Mouse (Mus musculus) hindbrain, postnatal 0 days (tissue): ENCODE data around the gene Ttc13. TPM values are rescaled to one million over a fixed set of nuclear protein-coding genes. Genes with fewer than 3 reads are reported as not detected.

ENCODE experiments used
- ATAC-seq: fragments of 200-750 bp; cut with Nextera tagmentation; 2 replicates; pipeline ENCODE4 v1.8.0; 2017; ENCODE audit warnings: mild to moderate bottlenecking, moderate TSS enrichment, moderate library complexity
- DNase-seq: peaks from one replicate; pipeline ENCODE4 v3.0.0-alpha.2; 2015; ENCODE audit warnings: low spot score
- H3K27ac ChIP-seq: fragments of 300-500 bp; sonication (generic); 2 replicates; pipeline ENCODE4 v1.5.1; 2014; ENCODE audit warnings: mild to moderate bottlenecking
- H3K27me3 ChIP-seq: fragments of 300-500 bp; sonication (generic); 2 replicates; pipeline ENCODE4 v1.6.1; 2014; ENCODE audit warnings: low read length, mixed read lengths; ENCODE audit not compliant: insufficient read depth
- H3K36me3 ChIP-seq: fragments of 300-500 bp; sonication (generic); 2 replicates; pipeline ENCODE4 v1.6.1; 2014; ENCODE audit warnings: low read length, mixed read lengths; ENCODE audit not compliant: insufficient read depth
- H3K4me1 ChIP-seq: fragments of 300-500 bp; sonication (generic); 2 replicates; pipeline ENCODE4 v1.6.1; 2014; ENCODE audit warnings: antibody characterized with exemption, low read length, mixed read lengths; ENCODE audit not compliant: insufficient read depth
- H3K4me2 ChIP-seq: fragments of 300-500 bp; sonication (generic); 2 replicates; pipeline ENCODE4 v1.6.1; 2014; ENCODE audit warnings: low read depth, mild to moderate bottlenecking, low read length, moderate library complexity, mixed read lengths
- H3K4me3 ChIP-seq: fragments of 300-500 bp; sonication (generic); 2 replicates; pipeline ENCODE4 v1.5.1; 2014; ENCODE audit warnings: low read length
- H3K9ac ChIP-seq: fragments of 300-500 bp; sonication (generic); replicated peaks from 2 replicates; pipeline ENCODE4 v1.6.1; 2014; ENCODE audit warnings: mild to moderate bottlenecking, low read length, moderate library complexity, mixed read lengths
- H3K9me3 ChIP-seq: fragments of 300-500 bp; sonication (generic); 2 replicates; pipeline ENCODE4 v1.6.1; 2016; ENCODE audit warnings: low read length, mixed read lengths
- CTCF ChIP-seq: IDR thresholded peaks from 2 replicates; pipeline ENCODE4 v1.5.1; 2016; ENCODE audit warnings: antibody characterized with exemption, control low read depth, low read depth
- WGBS: fragments of 180-500 bp; shearing (Covaris S2); extraction: QIAGEN DNeasy Blood & Tissue Kit; methylation state at CpG from one replicate; pipeline ENCODE4 v1.1.7; 2014; 5-methylcytosine and 5-hydroxymethylcytosine counted together
- polyA plus RNA-seq: library from polyadenylated mRNA; unstranded; fragments of >200 nt; fragmentation: Nextera tagmentation; extraction: Ambion mirVana; gene quantifications from 2 replicates; pipeline ENCODE4 v1.2.1, GENCODE M21; 2015
- total RNA-seq: library from RNA; depleted of rRNA; stranded (reverse); fragments of >200 nt; gene quantifications from 2 replicates; pipeline ENCODE4 v1.2.3, GENCODE M21; 2014; rRNA removed

Gene Ttc13
- total RNA-seq (63.1 and 64.2 TPM in 2 replicates), polyA plus RNA-seq (57.5 and 58.6 TPM in 2 replicates)

GRCm38 (mm10) chr8:124721862-124722515 is at the start of gene Ttc13, which contains the start of gene Arv1:
Ttc13 (minus strand) TSS chr8:124721983.
Arv1 (plus strand) TSS chr8:124722139.
- H3K9ac ChIP-seq = peak within 1 kb of the TSS; percentile 86
- no peaks in the 10 kb centered on the region for H3K9me3 ChIP-seq
- TF ChIP-seq CTCF = peak; percentile 55
- ATAC-seq (peak; percentile 99), DNase-seq (peak; percentile 99)
- under 1% methylated on average over 56 of the region's 59 CpGs for WGBS
- H3K36me3 ChIP-seq = peaks cover 9% of the 10 kb centered on the region; the same call in 1 of the 2 replicates
- H3K4me3 ChIP-seq = peak within 1 kb of the TSS; percentile 82
- H3K27ac ChIP-seq = peak within 1 kb of the TSS; percentile 77
- peak within 1 kb of the TSS; percentile 92 for H3K4me2 ChIP-seq
- H3K27me3 ChIP-seq = no peaks in the 10 kb centered on the region
- peaks cover 16% of the 10 kb centered on the region for H3K4me1 ChIP-seq

- WGBS = 71% methylated on average over 7 of the region's 7 CpGs
- H3K9me3 ChIP-seq = no peaks in the 10 kb centered on the region
- no peak for ATAC-seq
Observed at GRCm38 (mm10) chr8:124763061-124763460, 41.3 kb upstream of the Ttc13 start.

GRCm38 (mm10) chr8:124758544-124758943 is 36.8 kb upstream of the Ttc13 start:
- no peaks in the 10 kb centered on the region for H3K9me3 ChIP-seq
- H3K36me3 ChIP-seq = no peaks in the 10 kb centered on the region
- no peak overlapping the region for H3K9ac ChIP-seq
- H3K27me3 ChIP-seq = no peaks in the 10 kb centered on the region
- 39% methylated on average over 3 of the region's 3 CpGs for WGBS
- H3K4me2 ChIP-seq = no peak overlapping the region
- no peak overlapping the region for H3K27ac ChIP-seq
- H3K4me1 ChIP-seq = no peaks in the 10 kb centered on the region
- TF ChIP-seq CTCF = peak; percentile 66
- no peak overlapping the region for H3K4me3 ChIP-seq
- DNase-seq = peak; percentile 55
- no peak for ATAC-seq

More at GRCm38 (mm10) chr8:124763061-124763460, 41.3 kb upstream of the Ttc13 start:
- Histone ChIP-seq H3K4me3 (no peak overlapping the region), H3K27me3 (no peaks in the 10 kb centered on the region), H3K4me2 (no peak overlapping the region), H3K9ac (no peak overlapping the region), H3K27ac (no peak overlapping the region), H3K36me3 (no peaks in the 10 kb centered on the region), H3K4me1 (no peaks in the 10 kb centered on the region)
- TF ChIP-seq CTCF = no peak
- DNase-seq = no peak

- Histone ChIP-seq H3K4me3 (no peak overlapping the region), H3K4me2 (no peak overlapping the region), H3K9me3 (no peaks in the 10 kb centered on the region), H3K4me1 (no peaks in the 10 kb centered on the region), H3K27me3 (0 out of 2 replicates have a peak, but pooled peaks cover 3% of the 10 kb centered on the region), H3K27ac (no peak overlapping the region), H3K36me3 (no peaks in the 10 kb centered on the region), H3K9ac (no peak overlapping the region)
- TF ChIP-seq CTCF = no peak
- no peak for ATAC-seq
- DNase-seq = no peak
- 58% methylated on average over 5 of the region's 5 CpGs for WGBS
Observed at GRCm38 (mm10) chr8:124756601-124757000, 34.8 kb upstream of the Ttc13 start.

- WGBS = 70% methylated on average over 2 of the region's 2 CpGs
- H3K27me3 ChIP-seq = 0 out of 2 replicates have a peak, but pooled peaks cover 6% of the 10 kb centered on the region
- no peaks in the 10 kb centered on the region for H3K9me3 ChIP-seq
- no peaks in the 10 kb centered on the region for H3K36me3 ChIP-seq
- H3K27ac ChIP-seq = no peak overlapping the region
- ATAC-seq (no peak), DNase-seq (no peak)
- peaks cover 4% of the 10 kb centered on the region; the same call in 1 of the 2 replicates for H3K4me1 ChIP-seq
- no peak for TF ChIP-seq CTCF
- H3K4me3 ChIP-seq = no peak overlapping the region
- H3K9ac ChIP-seq = no peak overlapping the region
- H3K4me2 ChIP-seq = no peak overlapping the region
Observed at GRCm38 (mm10) chr8:124756153-124756552, 34.4 kb upstream of the Ttc13 start.

GRCm38 (mm10) chr8:124755481-124755880 is 33.7 kb upstream of the Ttc13 start:
- Histone ChIP-seq H3K27ac (no peak overlapping the region), H3K4me1 (peaks cover 8% of the 10 kb centered on the region; the same call in 1 of the 2 replicates)
- no peak for TF ChIP-seq CTCF

GRCm38 (mm10) chr8:124754792-124755190 is 33.0 kb upstream of the Ttc13 start:
- no peaks in the 10 kb centered on the region for H3K9me3 ChIP-seq
- ATAC-seq (no peak), DNase-seq (no peak)
- peaks cover 18% of the 10 kb centered on the region for H3K27me3 ChIP-seq
- 55% methylated on average over 4 of the region's 4 CpGs for WGBS
- no peak overlapping the region for H3K4me3 ChIP-seq
- peaks cover 8% of the 10 kb centered on the region; the same call in 1 of the 2 replicates for H3K4me1 ChIP-seq
- no peak overlapping the region for H3K4me2 ChIP-seq
- no peak overlapping the region for H3K9ac ChIP-seq
- H3K27ac ChIP-seq = no peak overlapping the region
- no peaks in the 10 kb centered on the region for H3K36me3 ChIP-seq
- TF ChIP-seq CTCF = no peak

More at GRCm38 (mm10) chr8:124755481-124755880, 33.7 kb upstream of the Ttc13 start:
- H3K36me3 ChIP-seq = no peaks in the 10 kb centered on the region
- ATAC-seq (no peak), DNase-seq (no peak)
- H3K27me3 ChIP-seq = peaks cover 12% of the 10 kb centered on the region; the same call in 1 of the 2 replicates
- no peaks in the 10 kb centered on the region for H3K9me3 ChIP-seq
- no peak overlapping the region for H3K4me3 ChIP-seq
- H3K9ac ChIP-seq = no peak overlapping the region
- H3K4me2 ChIP-seq = no peak overlapping the region
- WGBS = 84% methylated on average over 8 of the region's 8 CpGs
